Mouse (Mus musculus): ENCODE data around the gene Gm17428.
"Not testable (repeated sequence)": the region's sequence is repeated elsewhere in the genome, so short reads cannot be mapped to it uniquely, and the experiment has no call there.

DNA sequence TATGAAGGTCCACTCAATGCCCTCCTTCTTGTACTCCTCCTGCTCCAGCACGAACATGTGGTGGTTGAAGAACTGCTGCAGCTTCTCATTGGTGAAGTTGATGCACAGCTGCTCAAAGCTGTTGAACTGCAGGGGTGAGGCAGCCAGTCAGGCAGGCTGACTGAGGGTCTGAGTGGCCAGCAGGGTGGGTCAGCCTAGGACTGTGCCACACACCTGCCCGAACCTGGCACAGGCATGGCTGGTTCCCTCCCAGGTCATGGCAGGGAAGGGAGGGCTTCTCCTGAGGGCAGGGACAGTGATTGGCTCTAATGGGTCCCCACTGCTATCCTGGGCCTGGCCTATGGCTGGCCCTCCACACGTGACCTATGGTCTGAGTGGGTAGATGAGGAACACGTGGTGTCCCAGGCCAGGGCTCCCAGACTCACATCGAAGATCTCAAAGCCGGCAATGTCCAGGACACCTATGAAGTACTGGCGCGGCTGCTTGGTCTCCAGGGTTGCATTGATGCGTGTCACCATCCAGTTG lies 11.7 kb downstream of the Gm17428 start:
- TF ChIP-seq CTCF, EP300 (IDR thresholded peaks at IDR 0.05): not testable (repeated sequence)
